Mouse (Mus musculus) bone marrow macrophage, adult 2 months (primary cell): ENCODE measurements around the gene AB124611. TPM values are rescaled to one million over a fixed set of nuclear protein-coding genes. Genes with fewer than 3 reads are reported as not detected.
"Not testable (repeated sequence)": the region's sequence is repeated elsewhere in the genome, so short reads cannot be mapped to it uniquely, and the experiment has no call there.

Source experiments
- H3K27ac ChIP-seq: 2 replicates; pipeline ENCODE4 v1.5.1; 2012; ENCODE audit warnings: low read depth, low read length; ENCODE audit not compliant: insufficient read depth
- H3K4me1 ChIP-seq: 2 replicates; pipeline ENCODE4 v1.6.1; 2012; ENCODE audit warnings: low read length; ENCODE audit not compliant: control insufficient read depth, insufficient read depth
- H3K4me3 ChIP-seq: 2 replicates; pipeline ENCODE4 v1.5.1; 2012; ENCODE audit warnings: mild to moderate bottlenecking, low read length, moderate library complexity; ENCODE audit not compliant: insufficient read depth
- CTCF ChIP-seq: IDR thresholded peaks from 2 replicates; pipeline ENCODE4 v1.5.1; 2012; ENCODE audit warnings: low read depth, mild to moderate bottlenecking, low read length, moderate library complexity
- POLR2A ChIP-seq: IDR thresholded peaks from 2 replicates; pipeline ENCODE4 v1.6.1; 2012; ENCODE audit warnings: mild to moderate bottlenecking, low read depth, low read length, borderline replicate concordance
- polyA plus RNA-seq: library from polyadenylated mRNA; stranded (reverse); fragments of >200 nt; gene quantifications from 2 replicates; pipeline ENCODE4 v1.2.4, GENCODE M21; 2012; ENCODE audit not compliant: missing spikeins, insufficient read depth, insufficient read length

AB124611 gene
- polyA plus RNA-seq, 1 experiment: 156 TPM

DNA sequence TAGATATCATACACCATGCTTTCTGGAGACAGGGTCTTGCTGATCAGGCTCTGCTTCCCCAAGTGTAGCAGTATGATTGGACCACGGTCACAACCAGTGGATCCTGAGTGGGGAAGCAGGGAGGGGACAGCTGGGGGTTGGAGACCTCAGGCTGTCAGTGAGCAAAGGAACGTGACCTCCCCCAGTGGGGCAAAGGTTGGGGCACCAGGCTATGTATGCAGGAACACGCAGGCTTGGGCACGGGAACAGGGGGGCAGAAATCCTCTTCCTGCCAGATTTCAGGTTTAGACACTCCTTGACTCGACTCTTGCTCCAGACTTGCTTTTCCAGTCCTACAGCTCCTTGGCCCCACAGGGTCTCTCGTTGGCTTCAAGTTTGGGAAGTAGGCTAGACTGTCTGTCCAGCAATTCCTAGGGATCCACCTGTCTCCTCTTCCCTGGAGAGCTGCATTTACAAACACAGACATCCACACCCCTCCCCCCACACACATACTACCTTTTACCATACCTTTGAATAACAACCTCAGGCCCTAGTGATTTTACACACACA lies 8.0 kb upstream of the AB124611 start:
- Histone ChIP-seq H3K4me3 (no peak overlapping the region), H3K4me1 (peaks cover 10% of the 10 kb centered on the region), H3K27ac (no peak overlapping the region)
- TF ChIP-seq CTCF: no peak
- TF ChIP-seq POLR2A: no peak

DNA sequence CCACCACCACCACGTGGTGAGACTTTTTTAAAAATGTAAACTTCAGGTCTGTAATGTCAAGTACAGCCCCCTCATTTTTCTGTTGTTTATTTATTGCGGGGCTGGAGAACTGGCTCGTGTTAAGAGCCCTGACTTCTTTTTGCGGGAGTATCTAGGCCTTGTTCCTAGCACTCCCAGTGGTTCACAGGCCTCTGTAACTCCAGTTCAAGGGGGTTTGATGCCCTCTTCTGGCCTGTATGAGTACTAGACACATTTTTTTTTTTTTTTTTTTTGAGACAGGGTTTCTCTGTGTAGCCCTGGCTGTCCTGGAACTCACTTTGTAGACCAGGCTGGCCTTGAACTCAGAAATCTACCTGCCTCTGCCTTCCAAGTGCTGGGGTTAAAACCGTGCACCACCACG lies 7.3 kb upstream of the AB124611 start:
- H3K4me1 ChIP-seq: peaks cover 10% of the 10 kb centered on the region
- not testable (repeated sequence) for H3K4me3 ChIP-seq, H3K27ac ChIP-seq

DNA sequence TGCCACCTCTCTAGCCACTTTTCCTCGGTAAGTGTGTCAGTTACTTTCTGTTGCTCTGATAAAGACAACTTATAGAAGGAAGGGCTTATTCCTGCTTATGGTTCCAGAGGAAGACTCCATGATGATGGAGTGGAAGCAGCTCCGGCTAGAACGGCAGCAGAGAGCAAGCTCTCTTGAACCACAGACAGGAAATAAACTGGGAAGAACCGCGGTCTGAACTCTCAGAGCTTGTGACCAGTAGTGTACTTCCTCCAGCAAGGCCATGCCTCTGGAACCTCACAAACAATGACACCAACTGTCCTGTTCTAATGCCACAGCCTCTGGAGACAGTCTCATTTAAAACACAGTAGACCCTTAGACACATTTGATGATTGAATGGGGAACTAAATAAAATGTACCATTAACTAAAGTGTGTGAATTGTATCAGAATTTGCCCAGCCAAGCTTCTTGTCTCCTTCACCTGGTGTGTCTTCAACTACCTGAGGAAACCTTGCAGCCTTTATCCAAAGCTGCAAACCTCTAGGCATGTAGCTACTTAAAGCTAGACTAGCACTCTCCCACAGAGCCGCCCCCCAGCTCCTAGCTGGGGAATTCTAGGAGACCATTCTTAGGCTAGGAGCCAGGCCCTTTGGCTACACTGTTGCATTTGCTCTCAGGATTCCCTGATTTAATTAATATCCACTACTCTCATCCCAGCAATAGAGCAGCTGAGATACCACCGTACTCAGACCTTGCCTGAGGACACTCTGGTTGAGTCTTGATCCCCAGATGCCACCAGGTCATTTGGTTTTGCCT lies 637 bp upstream of the AB124611 start:
- peaks cover 28% of the 10 kb centered on the region for H3K4me1 ChIP-seq

DNA sequence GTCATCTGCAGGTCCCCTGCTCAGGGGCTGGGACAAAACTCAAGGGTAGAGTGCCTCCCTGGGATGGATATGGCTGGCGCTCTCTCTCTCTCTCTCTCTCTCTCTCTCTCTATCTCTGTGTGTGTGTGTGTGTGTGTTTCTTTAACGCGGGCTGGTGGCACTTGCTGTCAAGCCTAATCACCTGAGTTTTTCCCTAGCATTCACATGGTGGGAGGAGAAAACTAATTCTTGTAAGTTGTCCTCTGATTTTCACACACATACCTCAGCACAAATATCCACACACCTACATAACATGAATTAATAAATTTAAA lies 613 bp downstream of the AB124611 start:
- Histone ChIP-seq H3K4me3 (peak overlapping the region; percentile 65), H3K4me1 (peaks cover 28% of the 10 kb centered on the region), H3K27ac (peak overlapping the region; percentile 99)
- TF ChIP-seq POLR2A: no peak
- no peak for TF ChIP-seq CTCF

More for the DNA sequence above, 637 bp upstream of the AB124611 start:
- peak overlapping the region; percentile 99 for H3K27ac ChIP-seq
- TF ChIP-seq CTCF: no peak
- no peak for TF ChIP-seq POLR2A
- H3K4me3 ChIP-seq: peak overlapping the region; percentile 46

DNA sequence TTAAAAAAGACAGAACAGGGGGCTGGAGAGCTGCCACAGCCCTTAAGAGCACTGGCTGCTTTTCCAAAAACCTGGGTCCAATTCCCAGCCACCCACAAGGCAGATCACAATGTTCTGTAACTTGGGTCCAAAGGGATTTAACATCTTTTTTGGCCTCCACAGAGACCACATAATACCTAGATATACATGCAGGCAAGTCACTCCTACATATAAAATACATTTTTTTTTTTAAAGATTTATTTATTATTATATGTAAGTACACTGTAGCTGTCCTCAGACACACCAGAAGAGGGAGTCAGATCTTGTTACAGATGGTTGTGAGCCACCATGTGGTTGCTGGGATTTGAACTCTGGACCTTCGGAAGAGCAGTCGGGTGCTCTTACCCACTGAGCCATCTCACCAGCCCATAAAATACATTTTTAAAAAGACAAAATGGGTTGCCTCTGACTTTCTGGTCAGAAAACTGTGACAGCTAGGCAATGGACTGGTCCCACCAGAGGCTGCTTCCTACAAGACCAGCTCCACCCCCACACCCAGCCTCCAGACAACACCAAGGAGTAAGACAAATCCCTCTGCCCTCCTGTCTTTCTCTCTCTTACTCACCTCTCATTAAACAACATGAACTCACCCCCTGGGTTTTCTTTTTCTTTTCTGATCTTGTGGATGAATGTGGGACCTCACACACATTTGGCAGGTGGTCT lies 1.3 kb downstream of the AB124611 start:
- Histone ChIP-seq H3K4me3 (peak overlapping the region; percentile 65), H3K27ac (peak overlapping the region; percentile 99), H3K4me1 (peaks cover 28% of the 10 kb centered on the region)
- TF ChIP-seq CTCF (no peak), POLR2A (no peak)

DNA sequence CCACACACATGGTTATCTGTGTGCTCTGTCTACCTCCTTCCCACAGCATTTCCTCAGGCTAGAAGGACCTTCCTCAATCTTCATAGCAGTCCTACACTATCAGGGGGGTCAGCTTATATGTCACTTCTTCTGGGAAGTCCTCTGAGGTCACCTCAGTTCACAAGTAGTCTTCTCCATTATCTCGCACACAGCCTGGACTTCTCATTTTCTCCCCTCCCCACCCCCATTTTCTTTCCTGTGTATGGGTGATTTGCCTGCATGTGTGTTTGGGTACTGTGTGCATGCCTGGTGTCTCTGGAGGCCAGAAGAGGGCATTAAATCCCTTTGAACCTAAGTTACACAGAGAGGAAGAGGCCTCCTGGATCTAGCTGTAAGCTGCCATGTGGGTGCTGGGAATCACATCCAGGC lies 1.9 kb downstream of the AB124611 start:
- Histone ChIP-seq H3K27ac (peak overlapping the region; percentile 82), H3K4me3 (no peak overlapping the region), H3K4me1 (peaks cover 28% of the 10 kb centered on the region)
- TF ChIP-seq POLR2A: no peak
- TF ChIP-seq CTCF: peak; percentile 53

DNA sequence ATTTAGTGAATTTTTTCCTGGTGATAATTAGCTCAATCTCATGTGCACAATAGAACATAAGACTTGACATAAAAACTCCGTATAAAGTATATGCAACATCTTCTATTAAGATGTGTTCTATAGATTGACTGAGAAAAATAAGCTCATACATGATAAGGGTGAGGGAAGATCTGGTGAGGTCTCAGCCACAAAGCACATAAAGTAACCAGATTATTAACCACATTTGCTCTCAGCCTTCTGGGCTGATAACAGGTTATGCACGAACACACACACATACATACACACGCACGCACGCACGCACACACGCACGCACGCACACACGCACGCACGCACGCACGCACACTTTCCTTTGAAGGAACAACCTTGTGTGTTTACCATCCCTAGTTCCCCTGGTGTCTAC lies 10.5 kb downstream of the AB124611 start:
- Histone ChIP-seq H3K4me1 (peaks cover 9% of the 10 kb centered on the region), H3K4me3 (no peak overlapping the region), H3K27ac (no peak overlapping the region)
- no peak for TF ChIP-seq CTCF
- no peak for TF ChIP-seq POLR2A

DNA sequence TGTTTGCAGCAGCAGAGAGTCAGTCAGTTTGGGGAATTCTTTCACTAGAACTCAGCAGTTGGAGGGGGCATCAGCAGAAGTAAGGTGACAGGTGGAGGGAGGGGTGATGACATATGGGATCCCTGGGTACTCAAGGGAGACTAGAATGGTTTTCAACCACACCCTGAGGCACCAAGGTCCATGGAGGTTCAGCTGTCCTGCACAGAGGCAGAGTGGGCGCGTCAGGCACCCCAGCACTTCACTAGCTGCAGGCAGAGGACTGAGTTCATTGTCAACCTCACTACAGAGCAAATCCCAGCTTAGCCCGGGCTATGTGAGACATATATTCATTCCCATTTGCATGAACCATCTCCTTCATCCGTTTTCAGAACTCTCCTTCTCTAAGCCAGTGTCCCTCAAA lies 11.0 kb downstream of the AB124611 start:
- Histone ChIP-seq H3K4me1 (peaks cover 11% of the 10 kb centered on the region), H3K27ac (no peak overlapping the region), H3K4me3 (no peak overlapping the region)
- no peak for TF ChIP-seq POLR2A
- TF ChIP-seq CTCF: no peak

DNA sequence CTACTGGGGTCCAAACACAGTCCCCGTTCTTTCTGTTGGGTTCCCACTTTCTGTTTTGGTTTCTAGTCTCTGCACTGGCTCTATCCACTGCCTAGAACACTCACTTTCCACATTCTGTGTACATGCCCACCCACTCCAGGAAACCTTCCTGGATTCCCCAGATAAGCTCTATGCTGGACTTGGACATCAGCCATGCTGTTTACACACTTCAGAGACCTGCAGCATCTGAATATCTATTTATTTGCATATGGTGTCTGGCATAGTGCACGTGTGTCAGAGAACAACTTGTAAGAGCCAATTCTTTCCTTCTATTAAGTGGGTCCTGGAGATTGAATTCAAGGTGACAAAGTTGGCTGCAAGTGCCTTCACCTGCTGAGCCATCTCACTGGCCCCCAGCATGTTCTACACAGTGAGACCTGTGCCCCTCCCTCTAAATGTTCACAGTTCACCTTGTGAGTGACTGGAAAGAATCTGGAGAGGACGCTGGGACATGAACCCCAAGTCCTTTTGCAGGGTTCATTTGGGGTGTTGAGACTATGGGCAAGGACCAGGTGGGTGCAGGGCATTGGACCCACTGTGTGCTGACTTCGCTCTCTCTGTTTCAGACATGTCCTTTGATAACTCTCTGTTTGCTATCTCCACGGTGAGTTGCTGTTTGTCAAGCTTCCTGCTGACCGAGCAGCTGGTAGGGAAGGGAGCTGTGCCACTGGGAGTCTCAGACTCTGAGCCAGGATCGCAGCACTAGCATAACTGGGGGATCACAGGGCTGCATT lies 14.2 kb downstream of the AB124611 start:
- H3K27ac ChIP-seq: no peak overlapping the region
- H3K4me1 ChIP-seq: peaks cover 11% of the 10 kb centered on the region
- TF ChIP-seq CTCF (no peak), POLR2A (no peak)
- H3K4me3 ChIP-seq: no peak overlapping the region

DNA sequence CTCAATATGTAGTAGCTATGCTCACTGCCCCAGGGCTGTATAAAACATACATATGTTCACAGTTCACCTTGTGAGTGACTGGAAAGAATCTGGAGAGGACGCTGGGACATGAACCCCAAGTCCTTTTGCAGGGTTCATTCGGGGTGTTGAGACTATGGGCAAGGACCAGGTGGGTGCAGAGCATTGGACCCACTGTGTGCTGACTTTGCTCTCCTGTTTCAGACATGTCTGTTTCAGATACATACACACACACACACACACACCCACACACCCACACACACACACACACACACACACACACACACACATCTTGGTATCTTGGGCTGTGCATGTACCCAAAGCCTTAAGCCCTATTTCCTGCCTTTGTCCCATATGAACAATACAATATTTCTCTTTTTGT lies 16.0 kb downstream of the AB124611 start:
- not testable (repeated sequence) for H3K4me3 ChIP-seq, H3K27ac ChIP-seq
- peaks cover 12% of the 10 kb centered on the region for H3K4me1 ChIP-seq
